Mouse (Mus musculus) stomach, embryonic 14.5 days (tissue): ENCODE results near the gene Srrm1. TPM values are rescaled to one million over a fixed set of nuclear protein-coding genes. Genes with fewer than 3 reads are reported as not detected.
"Not testable (repeated sequence)": the region's sequence is repeated elsewhere in the genome, so short reads cannot be mapped to it uniquely, and the experiment has no call there.

Source experiments
- ATAC-seq: fragments of 200-750 bp; cut with Nextera tagmentation; 2 replicates; pipeline ENCODE4 v1.8.0; 2017; ENCODE audit warnings: low read depth, moderate TSS enrichment; ENCODE audit not compliant: insufficient number of reproducible peaks, insufficient read depth, low FRiP score
- H3K27ac ChIP-seq: fragments of 300-500 bp; sonication (generic); 2 replicates; pipeline ENCODE4 v1.5.1; 2014; ENCODE audit warnings: mild to moderate bottlenecking, low read length, moderate library complexity, mixed read lengths
- H3K27me3 ChIP-seq: fragments of 300-500 bp; sonication (generic); 2 replicates; pipeline ENCODE4 v1.6.1; 2014; ENCODE audit warnings: low read length, control low read depth, mixed read lengths; ENCODE audit not compliant: control insufficient read depth, insufficient read depth
- H3K36me3 ChIP-seq: fragments of 300-500 bp; sonication (generic); 2 replicates; pipeline ENCODE4 v1.6.1; 2014; ENCODE audit warnings: mild to moderate bottlenecking, control low read depth, low read length, moderate library complexity, mixed read lengths; ENCODE audit not compliant: control insufficient read depth, insufficient read depth
- H3K4me1 ChIP-seq: fragments of 300-500 bp; sonication (generic); 2 replicates; pipeline ENCODE4 v1.6.1; 2014; ENCODE audit warnings: low read length, control low read depth, mixed read lengths; ENCODE audit not compliant: control insufficient read depth, insufficient read depth
- H3K4me2 ChIP-seq: fragments of 300-500 bp; sonication (generic); replicated peaks from 2 replicates; pipeline ENCODE4 v1.6.1; 2014; ENCODE audit warnings: low read depth, low read length, control low read depth
- H3K4me3 ChIP-seq: fragments of 300-500 bp; sonication (generic); 2 replicates; pipeline ENCODE4 v1.5.1; 2014; ENCODE audit warnings: low read depth, low read length, control low read depth
- H3K9ac ChIP-seq: fragments of 300-500 bp; sonication (generic); replicated peaks from 2 replicates; pipeline ENCODE4 v1.6.1; 2014; ENCODE audit warnings: low read depth, mild to moderate bottlenecking, control low read depth, low read length, moderate library complexity, mixed read lengths
- H3K9me3 ChIP-seq: fragments of 300-500 bp; sonication (generic); 2 replicates; pipeline ENCODE4 v1.6.1; 2016; ENCODE audit warnings: low read depth, low read length, control low read depth; ENCODE audit not compliant: control insufficient read depth
- WGBS: fragments of 180-500 bp; shearing (Covaris S2); extraction: QIAGEN DNeasy Blood & Tissue Kit; methylation state at CpG from one replicate; pipeline ENCODE4 v1.1.7; 2014; 5-methylcytosine and 5-hydroxymethylcytosine counted together
- polyA plus RNA-seq: library from polyadenylated mRNA; unstranded; fragments of >200 nt; fragmentation: Nextera tagmentation; extraction: Ambion mirVana; gene quantifications from 2 replicates; pipeline ENCODE4 v1.2.1, GENCODE M21; 2014

The Srrm1 gene
- polyA plus RNA-seq, 1 experiment from 2014 or later, result 250 TPM

DNA sequence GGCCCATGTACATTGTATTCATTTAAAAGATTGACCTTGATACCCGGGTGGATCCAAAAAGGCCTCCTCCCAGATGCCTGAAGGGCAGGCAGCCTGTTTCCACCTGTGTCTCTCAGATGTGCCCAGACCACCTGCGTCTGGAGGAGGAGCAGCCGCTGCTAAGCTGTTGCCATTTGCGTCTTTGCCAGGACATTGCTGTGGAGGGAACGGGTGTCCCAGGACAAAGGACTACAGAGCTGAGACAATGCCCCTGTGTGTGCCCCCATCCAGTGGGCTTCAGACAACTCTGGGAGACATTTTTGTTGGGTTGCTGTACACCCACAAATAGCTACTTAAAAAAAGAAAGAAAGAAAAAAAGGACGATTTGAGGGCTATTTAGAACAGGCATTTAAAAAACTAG lies 9.7 kb upstream of the Srrm1 start:
- Histone ChIP-seq H3K4me3 (no peak overlapping the region), H3K4me1 (no peaks in the 10 kb centered on the region), H3K27ac (no peak overlapping the region), H3K9me3 (no peaks in the 10 kb centered on the region), H3K36me3 (no peaks in the 10 kb centered on the region), H3K9ac (no peak overlapping the region), H3K4me2 (no peak overlapping the region), H3K27me3 (no peaks in the 10 kb centered on the region)
- no peak for ATAC-seq
- WGBS, result 34% methylated on average over 6 of the region's 6 CpGs

- Histone ChIP-seq H3K36me3 (no peaks in the 10 kb centered on the region), H3K9me3 (no peaks in the 10 kb centered on the region), H3K4me1 (no peaks in the 10 kb centered on the region), H3K27ac (no peak overlapping the region), H3K9ac (no peak overlapping the region), H3K4me2 (no peak overlapping the region), H3K4me3 (no peak overlapping the region), H3K27me3 (no peaks in the 10 kb centered on the region)
- ATAC-seq, result no peak
- 90% methylated on average over 12 of the region's 12 CpGs for WGBS
Measured at GRCm38 (mm10) chr4:135361722-135362121, 8.6 kb upstream of the Srrm1 start.

DNA sequence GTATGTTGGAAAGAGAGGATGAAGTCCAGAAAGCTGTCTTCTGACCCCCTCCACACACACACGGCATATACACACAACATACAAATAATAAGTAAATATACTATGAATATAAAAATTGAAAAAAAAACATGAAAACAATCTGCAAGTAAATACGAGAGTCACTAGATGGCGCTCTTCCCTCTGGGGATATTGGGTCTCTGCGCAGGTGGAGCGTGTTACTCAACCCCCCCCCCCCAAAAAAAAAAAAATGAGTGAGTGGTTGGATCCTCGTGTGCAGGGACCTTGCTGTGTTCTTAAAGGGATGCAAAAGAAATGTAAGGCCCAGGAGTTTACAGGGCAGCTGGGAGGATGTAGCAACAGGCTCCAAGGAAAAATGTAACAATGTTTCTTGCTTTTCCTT lies 5.6 kb upstream of the Srrm1 start:
- peaks cover 7% of the 10 kb centered on the region; the same call in 1 of the 2 replicates for H3K4me1 ChIP-seq
- 1% methylated on average over 6 of the region's 6 CpGs for WGBS
- no peak overlapping the region for H3K9ac ChIP-seq
- no peak overlapping the region for H3K4me2 ChIP-seq
- H3K4me3 ChIP-seq, result no peak overlapping the region
- no peaks in the 10 kb centered on the region for H3K27me3 ChIP-seq
- H3K9me3 ChIP-seq, result no peaks in the 10 kb centered on the region
- H3K36me3 ChIP-seq, result no peaks in the 10 kb centered on the region
- no peak for ATAC-seq
- no peak overlapping the region for H3K27ac ChIP-seq

DNA sequence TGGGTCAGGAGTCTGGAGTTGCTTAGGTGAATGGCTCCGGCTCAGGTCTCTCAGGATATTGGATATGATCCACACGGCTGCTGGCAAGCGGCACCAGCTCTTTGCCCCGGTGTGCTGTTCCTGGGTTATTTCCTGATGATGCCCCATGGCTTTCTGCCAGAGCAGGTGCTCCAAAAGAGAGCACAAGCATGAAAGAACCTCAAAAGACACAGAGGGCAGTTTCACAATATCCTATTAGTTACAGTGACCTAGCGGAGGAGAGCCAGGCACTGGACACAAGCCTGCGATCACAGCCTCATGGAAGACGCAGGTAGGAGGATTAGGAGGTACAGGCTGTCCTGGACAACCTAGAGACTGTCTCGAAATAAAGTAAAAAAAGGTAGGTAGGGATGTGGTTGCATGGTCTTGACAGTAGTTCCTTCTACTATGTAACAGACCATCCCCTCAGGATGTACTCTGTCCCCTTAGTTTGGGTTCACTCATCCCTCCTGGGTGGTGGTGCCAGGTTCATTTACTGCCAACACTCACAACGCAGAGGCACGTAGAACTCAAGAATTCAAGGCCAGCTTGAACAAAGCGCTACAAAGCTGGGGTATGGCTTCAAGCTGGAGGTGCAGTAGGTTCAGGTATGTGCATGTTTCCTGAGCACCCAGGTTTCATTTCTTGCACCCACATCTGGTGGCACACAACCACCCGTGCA lies 4.2 kb upstream of the Srrm1 start:
- peaks cover 7% of the 10 kb centered on the region; the same call in 1 of the 2 replicates for H3K4me1 ChIP-seq
- no peaks in the 10 kb centered on the region for H3K9me3 ChIP-seq
- H3K27me3 ChIP-seq, result no peaks in the 10 kb centered on the region
- no peak overlapping the region for H3K4me3 ChIP-seq
- H3K36me3 ChIP-seq, result no peaks in the 10 kb centered on the region
- WGBS, result 83% methylated on average over 12 of the region's 12 CpGs
- no peak for ATAC-seq
- H3K27ac ChIP-seq, result no peak overlapping the region
- no peak overlapping the region for H3K4me2 ChIP-seq
- no peak overlapping the region for H3K9ac ChIP-seq

DNA sequence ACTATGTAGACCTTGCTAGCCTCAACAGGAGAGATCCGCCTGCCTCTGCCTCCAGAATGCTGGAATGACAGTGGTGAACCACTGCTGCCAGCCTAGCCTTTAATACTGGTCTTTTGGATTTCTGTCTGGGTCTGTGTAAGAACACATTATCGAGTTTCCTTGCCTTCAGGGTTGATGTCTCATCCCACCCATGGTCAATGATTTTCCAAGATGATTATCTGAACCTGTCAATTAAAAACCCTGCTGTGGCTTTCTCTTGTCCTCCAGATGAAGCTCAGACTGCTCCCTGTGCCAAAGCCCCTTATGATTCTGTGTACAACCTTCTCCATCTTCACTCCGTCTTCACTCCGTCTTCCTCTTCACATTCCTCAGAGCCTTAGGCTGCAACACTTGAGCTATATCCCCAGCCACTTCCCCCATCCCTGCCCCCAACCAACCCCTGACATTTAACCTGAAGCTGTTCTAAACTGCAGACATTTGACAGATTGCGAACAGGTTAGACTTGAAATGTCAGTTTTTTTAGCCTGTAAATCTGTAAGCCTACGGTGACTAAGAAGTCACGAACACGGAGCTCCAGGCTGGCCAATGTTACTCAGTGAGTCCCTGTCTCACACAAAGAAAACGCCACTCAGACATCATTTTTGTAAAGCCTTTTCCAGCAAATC lies 2.9 kb upstream of the Srrm1 start:
- no peak overlapping the region for H3K9ac ChIP-seq
- ATAC-seq, result no peak
- no peak overlapping the region for H3K4me2 ChIP-seq
- no peak overlapping the region for H3K4me3 ChIP-seq
- peaks cover 12% of the 10 kb centered on the region; the same call in 1 of the 2 replicates for H3K4me1 ChIP-seq
- H3K36me3 ChIP-seq, result no peaks in the 10 kb centered on the region
- WGBS, result 60% methylated on average over 9 of the region's 9 CpGs
- H3K9me3 ChIP-seq, result no peaks in the 10 kb centered on the region
- no peaks in the 10 kb centered on the region for H3K27me3 ChIP-seq
- no peak overlapping the region; the same call in 1 of the 2 replicates for H3K27ac ChIP-seq

- not testable (repeated sequence) for ATAC-seq, H3K27me3 ChIP-seq
- H3K27ac ChIP-seq, result peak overlapping the region; percentile 98
Measured at GRCm38 (mm10) chr4:135354751-135355150, 1.6 kb upstream of the Srrm1 start.

GRCm38 (mm10) chr4:135353794-135354450 lies 801 bp upstream of the Srrm1 start:
- H3K4me1 ChIP-seq, result peaks cover 12% of the 10 kb centered on the region; the same call in 1 of the 2 replicates
- peak overlapping the region; percentile 96 for H3K4me3 ChIP-seq
- WGBS, result 12% methylated on average over 12 of the region's 12 CpGs
- peak overlapping the region; percentile 98 for H3K27ac ChIP-seq
- H3K9me3 ChIP-seq, result no peaks in the 10 kb centered on the region
- no peak for ATAC-seq
- no peaks in the 10 kb centered on the region; the same call in 1 of the 2 replicates for H3K36me3 ChIP-seq
- H3K9ac ChIP-seq, result peak overlapping the region; percentile 48
- peak overlapping the region; percentile 63 for H3K4me2 ChIP-seq
- H3K27me3 ChIP-seq, result no peaks in the 10 kb centered on the region

More at GRCm38 (mm10) chr4:135354751-135355150, 1.6 kb upstream of the Srrm1 start:
- H3K9ac ChIP-seq, H3K4me2 ChIP-seq, H3K4me3 ChIP-seq, H3K9me3 ChIP-seq, H3K36me3 ChIP-seq: not testable (repeated sequence)
- H3K4me1 ChIP-seq, result peaks cover 12% of the 10 kb centered on the region; the same call in 1 of the 2 replicates

DNA sequence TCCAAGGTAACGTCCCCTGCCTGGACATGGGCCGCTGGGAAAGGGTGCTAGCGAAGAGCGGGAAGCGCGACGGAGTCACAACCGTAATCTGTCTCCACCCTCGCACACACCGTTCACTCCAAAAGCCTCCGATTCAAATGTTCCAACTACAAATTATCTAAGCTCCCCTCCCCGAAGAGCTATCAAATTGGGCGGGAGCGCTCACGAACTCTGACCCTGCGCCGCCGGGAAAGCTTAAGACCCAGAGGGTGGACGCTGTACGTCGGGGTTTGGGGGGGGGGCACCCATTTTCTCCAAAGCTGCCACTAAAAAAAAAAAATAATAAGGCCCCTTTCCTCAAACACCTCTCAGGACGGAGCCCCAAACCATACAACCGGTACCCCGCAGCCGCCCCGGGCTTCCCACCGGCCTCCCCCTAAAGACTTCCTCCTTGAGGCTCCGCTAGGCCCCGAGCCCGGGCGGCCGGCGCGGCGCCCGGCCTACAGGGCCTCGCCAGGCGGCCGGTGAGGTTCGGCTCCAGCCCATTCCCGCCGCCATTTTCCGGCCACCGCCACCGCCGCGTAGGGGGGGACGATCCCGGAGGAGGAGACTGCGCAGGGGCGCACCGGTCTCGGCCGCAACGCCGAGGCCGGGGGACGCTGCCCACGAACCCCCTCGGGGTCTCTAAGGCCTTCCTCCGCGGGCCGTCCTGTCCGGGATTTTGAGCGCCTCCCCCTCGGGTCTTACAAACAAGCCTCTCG lies 625 bp downstream of the Srrm1 start:
- peak overlapping the region; percentile 98 for H3K9ac ChIP-seq
- peak; percentile 24 for ATAC-seq
- peaks cover 1% of the 10 kb centered on the region; the same call in 1 of the 2 replicates for H3K36me3 ChIP-seq
- peak overlapping the region; percentile 98 for H3K27ac ChIP-seq
- no peaks in the 10 kb centered on the region for H3K27me3 ChIP-seq
- peak overlapping the region; percentile 85 for H3K4me2 ChIP-seq
- peak overlapping the region; percentile 96 for H3K4me3 ChIP-seq
- under 1% methylated on average over 67 of the region's 67 CpGs for WGBS
- no peaks in the 10 kb centered on the region for H3K9me3 ChIP-seq
- H3K4me1 ChIP-seq, result peaks cover 12% of the 10 kb centered on the region; the same call in 1 of the 2 replicates
